Mouse (Mus musculus): ENCODE results near the gene Crkl. TPM values are rescaled to one million over a fixed set of nuclear protein-coding genes. Genes with fewer than 3 reads are reported as not detected.
"Not testable (repeated sequence)": the region's sequence is repeated elsewhere in the genome, so short reads cannot be mapped to it uniquely, and the experiment has no call there.

Crkl gene
- polyA plus RNA-seq, 1 experiment from 2014 or later, result 45.6 TPM

GRCm38 (mm10) chr16:17491896-17492561 lies 40.2 kb downstream of the Crkl start:
- H3K9me3 ChIP-seq (ENCODE audit: control insufficient read depth, low read length), result no peaks in the 10 kb centered on the region
- H3K4me3 ChIP-seq (ENCODE audit: low read depth, low read length), result no peak overlapping the region
- 66% methylated on average over 5 of the region's 5 CpGs for WGBS

GRCm38 (mm10) chr16:17496499-17497305 lies 44.9 kb downstream of the Crkl start:
- no peak overlapping the region for H3K4me2 ChIP-seq
- H3K27me3 ChIP-seq (replicated peaks; ENCODE audit: control insufficient read depth, insufficient read depth, low read length), result no peaks in the 10 kb centered on the region
- H3K4me3 ChIP-seq (ENCODE audit: low read depth, low read length), result no peak overlapping the region
- 61% methylated on average over 2 of the region's 2 CpGs for WGBS
- H3K9ac ChIP-seq (ENCODE audit: low read depth, low read length), result no peak overlapping the region
- DNase-seq (ENCODE audit: low spot score), result no peak
- no peaks in the 10 kb centered on the region for H3K36me3 ChIP-seq (ENCODE audit: control insufficient read depth, insufficient read depth, low read length)
- H3K9me3 ChIP-seq (ENCODE audit: control insufficient read depth, low read length), result no peaks in the 10 kb centered on the region
- no peak for ATAC-seq (replicated peaks; ENCODE audit: low FRiP score)
- no peaks in the 10 kb centered on the region for H3K4me1 ChIP-seq (replicated peaks; ENCODE audit: control insufficient read depth, insufficient read depth, low read length)
- no peak overlapping the region for H3K27ac ChIP-seq (ENCODE audit: low read depth, low read length)

More at GRCm38 (mm10) chr16:17491896-17492561, 40.2 kb downstream of the Crkl start:
- H3K9ac ChIP-seq (ENCODE audit: low read depth, low read length), result no peak overlapping the region
- H3K4me2 ChIP-seq, result no peak overlapping the region
- ATAC-seq (replicated peaks; ENCODE audit: low FRiP score) (no peak), DNase-seq (ENCODE audit: low spot score) (no peak)
- peaks cover 18% of the 10 kb centered on the region for H3K27me3 ChIP-seq (replicated peaks; ENCODE audit: control insufficient read depth, insufficient read depth, low read length)
- H3K4me1 ChIP-seq (replicated peaks; ENCODE audit: control insufficient read depth, insufficient read depth, low read length), result 0 out of 2 replicates have a peak, but pooled peaks cover 8% of the 10 kb centered on the region
- 0 out of 2 replicates have a peak, but pooled peaks cover 2% of the 10 kb centered on the region for H3K36me3 ChIP-seq (ENCODE audit: control insufficient read depth, insufficient read depth, low read length)
- H3K27ac ChIP-seq (ENCODE audit: low read depth, low read length), result no peak overlapping the region

GRCm38 (mm10) chr16:17499249-17499883 lies 47.6 kb downstream of the Crkl start:
- no peak for DNase-seq (ENCODE audit: low spot score)
- H3K4me2 ChIP-seq, result no peak overlapping the region
- H3K36me3 ChIP-seq (ENCODE audit: control insufficient read depth, insufficient read depth, low read length), result no peaks in the 10 kb centered on the region
- H3K27ac ChIP-seq (ENCODE audit: low read depth, low read length), result no peak overlapping the region
- no peak for ATAC-seq (replicated peaks; ENCODE audit: low FRiP score)
- H3K27me3 ChIP-seq (replicated peaks; ENCODE audit: control insufficient read depth, insufficient read depth, low read length), result no peaks in the 10 kb centered on the region
- no peak overlapping the region for H3K9ac ChIP-seq (ENCODE audit: low read depth, low read length)
- no peak overlapping the region for H3K4me3 ChIP-seq (ENCODE audit: low read depth, low read length)
- H3K9me3 ChIP-seq (ENCODE audit: control insufficient read depth, low read length), result no peaks in the 10 kb centered on the region
- 48% methylated on average over 10 of the region's 10 CpGs for WGBS
- H3K4me1 ChIP-seq (replicated peaks; ENCODE audit: control insufficient read depth, insufficient read depth, low read length), result no peaks in the 10 kb centered on the region

GRCm38 (mm10) chr16:17502681-17503080 lies 50.9 kb downstream of the Crkl start:
- Histone ChIP-seq H3K9me3 (ENCODE audit: control insufficient read depth, low read length) (no peaks in the 10 kb centered on the region), H3K4me2 (no peak overlapping the region), H3K27ac (ENCODE audit: low read depth, low read length) (no peak overlapping the region), H3K9ac (ENCODE audit: low read depth, low read length) (no peak overlapping the region), H3K4me3 (ENCODE audit: low read depth, low read length) (no peak overlapping the region), H3K27me3 (replicated peaks; ENCODE audit: control insufficient read depth, insufficient read depth, low read length) (no peaks in the 10 kb centered on the region), H3K4me1 (replicated peaks; ENCODE audit: control insufficient read depth, insufficient read depth, low read length) (no peaks in the 10 kb centered on the region), H3K36me3 (ENCODE audit: control insufficient read depth, insufficient read depth, low read length) (no peaks in the 10 kb centered on the region)
- 73% methylated on average over 4 of the region's 4 CpGs for WGBS
- ATAC-seq (replicated peaks; ENCODE audit: low FRiP score) (no peak), DNase-seq (ENCODE audit: low spot score) (no peak)

GRCm38 (mm10) chr16:17507018-17507552 lies 55.3 kb downstream of the Crkl start:
- peaks cover 5% of the 10 kb centered on the region for H3K36me3 ChIP-seq (ENCODE audit: control insufficient read depth, insufficient read depth, low read length)
- H3K9me3 ChIP-seq (ENCODE audit: control insufficient read depth, low read length), result no peaks in the 10 kb centered on the region
- H3K4me1 ChIP-seq (replicated peaks; ENCODE audit: control insufficient read depth, insufficient read depth, low read length), result peaks cover 14% of the 10 kb centered on the region
- no peaks in the 10 kb centered on the region for H3K27me3 ChIP-seq (replicated peaks; ENCODE audit: control insufficient read depth, insufficient read depth, low read length)
- no peak for DNase-seq (ENCODE audit: low spot score)
- H3K27ac ChIP-seq (ENCODE audit: low read depth, low read length), result no peak overlapping the region
- no peak for ATAC-seq (replicated peaks; ENCODE audit: low FRiP score)
- H3K9ac ChIP-seq (ENCODE audit: low read depth, low read length), result no peak overlapping the region
- no peak overlapping the region for H3K4me3 ChIP-seq (ENCODE audit: low read depth, low read length)
- WGBS, result 89% methylated on average over 5 of the region's 5 CpGs
- no peak overlapping the region for H3K4me2 ChIP-seq

GRCm38 (mm10) chr16:17508031-17508430 lies 56.2 kb downstream of the Crkl start:
- Histone ChIP-seq H3K4me2 (peak overlapping the region; percentile 86), H3K27ac (ENCODE audit: low read depth, low read length) (peak overlapping the region; percentile 84), H3K9ac (ENCODE audit: low read depth, low read length) (peak overlapping the region; percentile 79), H3K4me3 (ENCODE audit: low read depth, low read length) (peak overlapping the region; percentile 71), H3K4me1 (replicated peaks; ENCODE audit: control insufficient read depth, insufficient read depth, low read length) (peaks cover 14% of the 10 kb centered on the region)
- WGBS, result 33% methylated on average over 3 of the region's 3 CpGs
- not testable (repeated sequence) for H3K36me3 ChIP-seq (ENCODE audit: control insufficient read depth, insufficient read depth, low read length); H3K9me3 ChIP-seq (ENCODE audit: control insufficient read depth, low read length); ATAC-seq (replicated peaks; ENCODE audit: low FRiP score); DNase-seq (ENCODE audit: low spot score); H3K27me3 ChIP-seq (replicated peaks; ENCODE audit: control insufficient read depth, insufficient read depth, low read length)

- H3K4me1 ChIP-seq (replicated peaks; ENCODE audit: control insufficient read depth, insufficient read depth, low read length), result peaks cover 14% of the 10 kb centered on the region
- H3K27me3 ChIP-seq (replicated peaks; ENCODE audit: control insufficient read depth, insufficient read depth, low read length), result no peaks in the 10 kb centered on the region
- peak; percentile 93 for DNase-seq (ENCODE audit: low spot score)
- peak; percentile 96 for ATAC-seq (replicated peaks; ENCODE audit: low FRiP score)
- H3K9me3 ChIP-seq (ENCODE audit: control insufficient read depth, low read length), result no peaks in the 10 kb centered on the region
- H3K36me3 ChIP-seq (ENCODE audit: control insufficient read depth, insufficient read depth, low read length), result peaks cover 12% of the 10 kb centered on the region
- peak within 1 kb of the TSS; percentile 79 for H3K9ac ChIP-seq (ENCODE audit: low read depth, low read length)
- peak within 1 kb of the TSS; percentile 86 for H3K4me2 ChIP-seq
- H3K4me3 ChIP-seq (ENCODE audit: low read depth, low read length), result peak within 1 kb of the TSS; percentile 71
- WGBS, result under 1% methylated on average over 50 of the region's 50 CpGs
- peak within 1 kb of the TSS; percentile 84 for H3K27ac ChIP-seq (ENCODE audit: low read depth, low read length)
Measured at GRCm38 (mm10) chr16:17508546-17509239, 56.9 kb downstream of the Crkl start, which contains the start of gene Lztr1. Gene Lztr1 (plus strand): TSS chr16:17508688.

- Histone ChIP-seq H3K27me3 (replicated peaks; ENCODE audit: control insufficient read depth, insufficient read depth, low read length) (no peaks in the 10 kb centered on the region), H3K4me3 (ENCODE audit: low read depth, low read length) (peak overlapping the region; percentile 71), H3K36me3 (ENCODE audit: control insufficient read depth, insufficient read depth, low read length) (peaks cover 13% of the 10 kb centered on the region), H3K4me2 (peak overlapping the region; percentile 86), H3K27ac (ENCODE audit: low read depth, low read length) (peak overlapping the region; percentile 84), H3K9me3 (ENCODE audit: control insufficient read depth, low read length) (no peaks in the 10 kb centered on the region), H3K9ac (ENCODE audit: low read depth, low read length) (peak overlapping the region; percentile 79), H3K4me1 (replicated peaks; ENCODE audit: control insufficient read depth, insufficient read depth, low read length) (peaks cover 14% of the 10 kb centered on the region)
- DNase-seq (ENCODE audit: low spot score) (no peak), ATAC-seq (replicated peaks; ENCODE audit: low FRiP score) (0 out of 2 replicates have a peak, but pooled peaks have one; percentile 7)
- WGBS, result 8% methylated on average over 9 of the region's 9 CpGs
Measured at GRCm38 (mm10) chr16:17509240-17509597, 57.4 kb downstream of the Crkl start.

All from liver, embryonic 11.5 days (tissue).